Mouse (Mus musculus) adrenal gland, postnatal 4 days (tissue): ENCODE data around the gene Majin. TPM values are rescaled to one million over a fixed set of nuclear protein-coding genes. Genes with fewer than 3 reads are reported as not detected.

Experiments
- DNase-seq, 2 experiments: peaks; one replicate each; pipeline ENCODE4 v3.0.0; 2021 to 2022; ENCODE audit warnings: low spot score in 2 of 2, mixed read lengths in 2 of 2
- total RNA-seq, 2 experiments: library from RNA; stranded (reverse); gene quantifications; 2 replicates each; pipeline ENCODE4 v1.2.3; 2021

Majin gene
- total RNA-seq, 2 experiments from 2014 or later: 2.1 to 3.5 TPM

DNA sequence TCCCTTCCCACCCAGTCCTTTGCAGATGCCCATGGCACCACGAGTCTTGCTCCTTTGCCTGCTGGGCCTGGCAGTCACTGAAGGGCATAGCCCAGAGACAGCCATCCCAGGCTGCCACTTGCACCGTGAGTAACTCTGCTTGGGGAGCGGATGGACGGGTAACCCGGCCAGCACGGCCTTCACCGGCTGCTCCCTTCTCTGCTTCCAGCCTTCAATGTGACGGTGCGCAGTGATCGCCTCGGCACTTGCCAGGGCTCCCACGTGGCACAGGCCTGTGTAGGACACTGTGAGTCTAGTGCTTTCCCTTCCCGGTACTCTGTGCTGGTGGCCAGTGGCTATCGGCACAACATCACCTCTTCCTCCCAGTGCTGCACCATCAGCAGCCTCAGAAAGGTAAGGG lies 42.6 kb downstream of the Majin start:
- DNase-seq: no peak

GRCm38 (mm10) chr19:6227864-6228263 lies 43.7 kb downstream of the Majin start:
- no peak for DNase-seq

DNA sequence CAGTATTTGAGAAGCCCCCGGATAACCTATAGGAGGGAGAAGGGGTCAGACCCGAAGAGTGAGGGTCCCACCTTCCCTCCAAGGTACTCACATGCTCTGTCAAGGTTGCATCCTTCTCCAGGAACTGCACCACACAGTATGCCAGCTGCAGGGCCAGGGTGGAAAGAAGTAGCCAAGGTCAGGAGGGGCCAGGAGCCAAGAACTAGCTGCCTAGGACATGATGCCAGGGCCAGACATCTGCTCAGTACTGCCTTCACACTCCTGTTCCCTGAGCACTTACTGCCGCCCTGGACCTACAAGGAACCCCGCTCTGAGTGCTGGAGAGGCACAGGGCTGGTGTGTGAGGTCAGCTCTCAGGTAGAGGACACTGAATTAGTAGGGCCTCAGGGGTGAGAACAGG lies 46.2 kb downstream of the Majin start:
- peak in 1 of 2 experiments; percentile 47 for DNase-seq

DNA sequence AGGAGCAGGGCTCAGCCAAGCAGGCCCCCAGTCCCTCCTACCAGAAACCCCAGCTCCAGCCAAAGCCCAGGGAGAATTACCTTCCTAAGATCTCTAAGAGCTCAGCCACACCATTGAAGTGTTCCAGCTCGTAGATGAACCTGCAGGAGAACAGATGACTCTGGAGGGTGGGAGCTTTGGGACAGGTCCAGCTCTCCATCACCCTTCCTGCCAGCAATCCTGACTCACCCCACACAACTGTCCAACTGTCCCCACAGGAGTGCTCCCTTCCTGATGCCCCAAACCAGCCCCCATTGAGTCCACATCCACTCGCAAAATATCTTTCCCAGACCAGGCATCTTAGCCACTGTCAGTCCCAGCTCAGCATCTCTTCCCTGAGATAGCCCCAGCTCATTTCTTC lies 46.8 kb downstream of the Majin start:
- DNase-seq: no peak

DNA sequence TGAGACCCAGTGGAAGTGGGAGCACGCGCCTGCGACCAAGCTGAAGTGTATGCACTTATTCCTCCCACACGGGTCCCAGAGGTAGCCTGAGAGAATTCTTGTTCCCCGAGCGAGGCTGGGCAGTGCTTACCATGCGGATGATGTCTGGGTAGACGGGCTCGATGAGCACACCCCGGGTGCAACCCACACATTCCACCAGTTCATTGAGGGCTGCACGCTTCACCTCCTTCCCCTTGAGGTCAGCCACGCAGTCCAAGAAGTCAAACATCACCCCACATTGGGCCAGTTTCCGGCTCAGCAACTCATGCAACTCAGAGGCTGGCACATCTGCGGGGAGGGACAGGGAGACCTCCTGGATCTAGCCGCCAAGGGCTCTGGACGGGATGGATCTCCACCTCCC lies 49.5 kb downstream of the Majin start:
- DNase-seq: no peak

GRCm38 (mm10) chr19:6234337-6235083 lies 50.3 kb downstream of the Majin start:
- DNase-seq: no peak

GRCm38 (mm10) chr19:6235084-6236052 lies 51.2 kb downstream of the Majin start, which contains the start of gene Ppp2r5b:
Gene Ppp2r5b (minus strand): TSS chr19:6235872.
- DNase-seq: peak; percentile 79 to 96

DNA sequence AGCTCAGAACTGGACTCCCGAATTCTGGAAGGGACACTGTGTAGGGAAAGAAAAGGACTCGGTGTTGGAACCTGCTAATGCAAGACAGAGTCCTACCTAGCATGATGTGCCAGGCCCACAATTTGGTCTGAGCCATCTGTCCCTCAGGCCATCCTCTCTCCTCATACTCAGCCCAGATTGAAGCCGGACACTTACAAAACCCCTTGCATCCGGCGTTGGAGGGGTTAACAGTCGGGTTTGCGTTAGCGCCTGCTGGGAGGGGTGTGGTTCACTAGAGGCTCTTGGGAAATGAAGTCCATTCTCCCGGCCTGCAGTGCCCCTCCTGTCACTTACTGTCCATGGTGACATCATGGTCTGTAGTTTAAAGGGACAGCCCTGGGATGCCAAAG lies 51.9 kb downstream of the Majin start:
- peak; percentile 67 to 79 for DNase-seq

DNA sequence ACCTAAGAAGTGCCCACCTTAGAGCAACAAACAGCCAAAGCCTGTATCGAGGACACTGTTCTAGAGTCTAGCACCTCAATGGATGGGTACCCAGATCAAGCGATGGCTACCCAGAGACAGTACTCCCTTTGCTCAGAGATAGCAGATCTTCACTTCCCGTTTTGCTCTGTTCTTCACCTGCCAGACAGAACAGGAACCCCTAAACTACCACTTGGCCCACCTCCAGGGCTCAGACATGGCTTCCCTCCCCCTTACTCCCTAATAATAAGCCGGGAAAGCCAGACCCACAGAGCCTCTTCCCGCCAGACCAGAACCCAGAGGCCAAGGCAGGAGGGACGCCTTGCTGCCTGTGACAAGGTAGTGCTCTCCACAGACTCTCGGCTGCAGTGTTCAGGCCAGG lies 52.7 kb downstream of the Majin start:
- no peak for DNase-seq

DNA sequence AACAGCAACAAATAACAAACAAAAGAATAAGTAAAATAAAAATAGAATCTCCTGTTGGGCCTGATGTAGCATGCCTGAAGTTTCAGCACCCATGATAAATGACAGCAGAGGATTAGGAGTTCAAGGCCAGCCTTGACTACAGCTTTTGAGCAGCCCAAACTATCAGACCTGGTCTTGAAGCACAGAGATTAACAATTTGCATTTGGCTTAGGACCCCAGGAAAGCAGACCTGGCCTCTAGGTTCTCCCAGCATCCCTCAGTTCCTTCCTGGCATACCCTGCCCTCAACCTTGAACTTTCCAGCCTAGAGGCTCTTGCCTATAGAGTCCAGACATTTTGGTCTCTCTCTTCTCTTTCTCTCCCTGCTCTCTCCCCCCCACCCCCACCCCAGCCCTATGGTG lies 54.6 kb downstream of the Majin start:
- DNase-seq: no peak

GRCm38 (mm10) chr19:6240136-6240535 lies 55.9 kb downstream of the Majin start:
- DNase-seq: no peak

DNA sequence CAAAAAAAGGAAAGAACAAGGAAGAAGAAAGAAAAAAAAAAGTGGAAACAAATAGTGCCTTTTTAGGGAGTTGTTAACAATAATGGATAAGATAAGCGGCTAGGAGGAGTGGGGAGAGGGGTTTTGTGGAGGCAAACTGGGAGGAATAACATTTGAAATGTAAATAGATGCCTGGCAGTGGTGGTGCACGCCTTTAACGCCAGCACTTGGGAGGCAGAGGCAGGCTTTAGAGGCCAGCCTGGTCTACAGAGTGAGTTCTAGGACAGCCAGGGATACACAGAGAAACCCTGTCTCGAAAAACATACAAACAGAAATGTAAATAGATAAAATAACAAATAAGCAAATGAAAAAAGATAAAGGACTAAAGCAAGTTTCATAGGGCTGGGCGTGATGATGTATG lies 56.5 kb downstream of the Majin start:
- no peak for DNase-seq

- peak; percentile 92 to 96 for DNase-seq
Measured at GRCm38 (mm10) chr19:6241274-6242107, 57.3 kb downstream of the Majin start, which contains the start of gene Atg2a. Gene Atg2a (plus strand): TSS chr19:6241668.

DNA sequence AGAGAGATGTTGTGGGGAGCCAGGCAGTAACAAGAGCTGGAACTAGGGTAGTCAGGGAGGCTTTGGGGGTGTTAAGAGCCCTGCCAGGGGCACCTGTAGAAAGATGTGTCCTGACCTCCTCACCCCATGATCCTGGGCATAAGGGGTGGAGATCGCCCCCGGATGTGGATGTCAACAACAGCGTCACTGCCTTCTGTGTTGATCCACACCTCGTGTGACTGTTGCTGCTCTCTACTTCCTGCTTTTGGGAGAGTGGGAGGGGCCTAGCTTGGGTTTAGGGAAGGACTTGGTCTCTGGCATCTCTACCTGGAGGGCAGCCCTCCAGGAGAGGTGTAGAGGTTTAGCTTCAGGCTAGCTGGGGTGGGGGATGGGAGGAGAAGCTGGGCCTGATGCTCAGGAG lies 58.1 kb downstream of the Majin start:
- no peak for DNase-seq

- no peak for DNase-seq
Measured at GRCm38 (mm10) chr19:6243226-6243625, 59.0 kb downstream of the Majin start.

- DNase-seq: no peak
Measured at GRCm38 (mm10) chr19:6245806-6246205, 61.6 kb downstream of the Majin start.

DNA sequence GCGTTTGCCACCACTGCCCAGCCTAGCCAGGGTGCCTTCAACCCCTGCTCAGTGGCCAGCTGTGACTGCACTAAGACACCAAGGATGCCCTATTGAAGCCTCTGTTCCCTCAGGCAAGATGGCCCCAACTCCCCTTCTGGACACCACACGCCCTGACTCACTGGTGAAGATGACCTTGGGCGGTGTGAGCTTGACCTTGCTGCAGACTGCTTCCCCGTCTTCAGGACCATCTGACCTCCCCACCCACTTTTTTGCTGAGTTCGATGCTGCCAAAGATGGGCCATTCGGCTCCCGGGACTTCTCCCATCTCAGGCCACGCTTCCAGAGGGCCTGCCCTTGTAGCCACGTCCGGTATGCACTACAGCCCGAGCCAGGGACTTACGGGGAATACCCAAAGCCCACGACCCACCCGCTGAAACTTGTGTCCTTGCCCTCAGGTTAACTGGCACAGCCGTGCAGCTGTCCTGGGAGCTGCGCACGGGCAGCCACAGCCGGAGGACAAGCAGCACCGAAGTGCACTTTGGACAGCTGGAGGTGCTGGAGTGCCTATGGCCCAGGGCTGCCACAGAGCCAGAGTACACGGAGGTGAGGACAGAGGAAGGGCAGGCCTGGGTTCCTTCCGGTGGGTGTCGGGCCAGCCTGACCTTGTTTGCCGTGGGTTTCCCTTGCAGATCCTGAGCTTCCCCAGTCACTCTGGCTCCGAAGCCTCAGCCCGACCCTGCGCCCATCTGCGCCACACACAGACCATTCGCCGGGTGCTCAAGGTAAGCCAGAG lies 63.5 kb downstream of the Majin start:
- DNase-seq: no peak

- DNase-seq: no peak
Measured at GRCm38 (mm10) chr19:6253021-6253420, 68.8 kb downstream of the Majin start.

- no peak for DNase-seq
Measured at GRCm38 (mm10) chr19:6260428-6260827, 76.2 kb downstream of the Majin start.

DNA sequence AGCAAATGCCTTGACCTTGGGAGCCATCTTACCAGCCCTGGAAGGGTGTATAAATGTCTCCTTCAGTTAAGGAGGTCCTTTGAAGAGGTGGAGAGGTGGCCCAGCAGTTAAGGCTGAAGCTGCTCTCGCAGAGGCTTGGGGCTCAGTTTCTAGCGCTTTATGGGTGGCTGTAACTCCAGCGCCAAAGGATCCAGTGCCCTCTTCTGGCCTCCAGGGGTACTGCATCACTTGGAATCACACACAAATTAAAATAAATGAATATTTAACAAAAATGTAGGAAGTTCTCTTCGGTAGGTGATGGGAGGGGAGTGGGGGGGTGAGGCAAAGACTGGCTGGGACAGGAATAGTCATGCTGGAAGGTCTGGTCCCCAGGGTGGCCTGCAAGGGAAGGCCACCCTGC lies 76.8 kb downstream of the Majin start:
- no peak for DNase-seq
